Mouse (Mus musculus) megakaryocyte, adult 5-6 weeks (primary cell): ENCODE results near the gene Vmn1r115. TPM values are rescaled to one million over a fixed set of nuclear protein-coding genes. Genes with fewer than 3 reads are reported as not detected.
"Not testable (repeated sequence)": the region's sequence is repeated elsewhere in the genome, so short reads cannot be mapped to it uniquely, and the experiment has no call there.

Experiments used
- ATAC-seq: 2 replicates; pipeline ENCODE4 v1.8.0; 2016; ENCODE audit warnings: mild to moderate bottlenecking, inconsistent platforms; ENCODE audit not compliant: poor library complexity, severe bottlenecking
- total RNA-seq, 2 experiments: library from RNA; stranded (forward) in 1 of 2; stranded (reverse) in 1 of 2; fragments of 153-499, 151-499 nt in 1 of 2; fragments of 221-1000, 200-1000 nt in 1 of 2; gene quantifications; 2 replicates each; pipeline versions ENCODE4 v1.2.3 to v1.2.4; 2015 to 2017

Vmn1r115 gene
- not detected in 2 replicates for total RNA-seq (2015)
- not detected in 2 replicates for total RNA-seq (2017)

DNA sequence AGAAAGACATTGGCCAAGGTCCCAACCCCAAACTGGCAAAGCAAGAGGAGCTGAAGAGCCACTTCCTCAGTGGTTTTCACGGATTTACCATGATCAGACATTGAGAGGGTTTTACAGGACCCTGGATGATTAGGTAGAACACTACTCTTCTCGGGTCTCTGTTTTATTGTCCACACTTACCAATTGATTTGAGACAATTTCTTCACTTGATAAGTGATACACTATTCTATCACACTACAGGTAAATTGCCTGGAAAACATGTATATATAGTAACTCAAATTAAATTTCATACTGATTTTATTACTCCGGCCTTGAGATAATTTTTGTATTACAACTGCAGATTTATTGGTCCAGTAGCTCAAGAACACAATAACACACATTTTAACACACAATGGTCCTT is at the start of gene Vmn1r115:
Gene Vmn1r115 (minus strand): TSS at position 101 of the 400 bp plus-strand sequence.
- not testable (repeated sequence) for ATAC-seq

DNA sequence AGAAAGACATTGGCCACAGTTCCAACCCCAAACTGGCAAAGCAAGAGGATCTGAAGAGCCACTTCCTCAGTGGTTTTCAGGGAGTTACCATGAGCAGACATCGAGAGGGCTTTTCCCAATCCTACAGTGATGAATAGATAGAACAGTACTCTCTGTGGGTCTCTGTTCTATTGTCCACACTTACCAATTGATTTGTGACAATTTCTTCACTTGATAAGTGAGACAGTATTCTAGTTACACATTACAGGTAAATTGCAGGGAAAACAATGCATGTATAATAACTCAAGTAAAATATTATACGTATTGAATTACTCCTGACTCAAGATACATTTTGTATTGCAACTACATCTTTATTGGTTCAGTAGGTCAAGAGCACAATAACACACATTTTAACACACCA is 39.2 kb upstream of the Vmn1r115 start, which contains the start of gene Vmn1r117:
Gene Vmn1r117 (minus strand): TSS at position 101 of the 400 bp plus-strand sequence.
- ATAC-seq = not testable (repeated sequence)

DNA sequence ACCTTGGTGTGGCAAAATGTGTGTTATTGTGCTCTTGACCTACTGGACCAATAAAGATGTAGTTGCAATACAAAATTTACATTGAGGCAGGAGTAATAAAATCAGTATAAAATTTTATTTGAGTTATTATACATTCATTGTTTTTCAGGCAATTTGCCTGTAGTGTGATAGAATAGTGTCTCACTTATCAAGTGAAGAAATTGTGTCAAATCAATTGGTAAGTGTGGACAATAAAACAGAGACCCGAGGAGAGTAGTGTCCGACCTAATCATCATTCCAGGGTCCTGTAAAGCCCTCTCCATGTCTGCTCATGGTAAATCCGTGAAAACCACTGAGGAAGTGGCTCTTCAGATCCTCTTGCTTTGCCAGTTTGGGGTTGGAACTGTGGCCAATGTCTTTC is 27.2 kb upstream of the Vmn1r115 start, which contains the start of gene Vmn1r116:
Gene Vmn1r116 (plus strand): TSS at position 301 of the 400 bp plus-strand sequence.
- ATAC-seq = not testable (repeated sequence)

DNA sequence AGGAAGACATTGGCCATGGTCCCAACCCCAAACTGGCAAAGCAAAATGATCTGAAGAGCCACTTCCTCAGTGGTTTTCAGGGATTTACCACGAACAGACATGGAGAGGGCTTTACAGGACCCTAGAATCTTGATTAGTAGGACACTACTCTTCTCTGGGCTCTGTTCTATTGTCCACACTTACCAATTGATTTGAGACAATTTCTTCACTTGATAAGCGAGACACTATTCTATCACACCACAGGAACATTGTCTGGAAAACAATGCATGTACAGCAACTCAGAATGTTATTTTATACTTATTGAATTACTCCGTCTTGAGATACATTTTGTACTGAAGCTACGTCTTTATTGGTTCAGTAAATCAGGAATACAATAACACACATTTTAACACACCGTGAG is 32.7 kb downstream of the Vmn1r115 start, which contains the start of gene Vmn1r114:
Gene Vmn1r114 (minus strand): TSS at position 101 of the 400 bp plus-strand sequence.
- not testable (repeated sequence) for ATAC-seq

Other genes starting within 250 kb of the Vmn1r115 start
- not detected in 2 replicates for gene Gm4513, start 246.0 kb downstream of the Vmn1r115 start, total RNA-seq (2015)
- not detected in 2 replicates for gene Gm4513, start 246.0 kb downstream of the Vmn1r115 start, total RNA-seq (2017)
- not detected in 2 replicates for gene Vmn1r107, start 176.1 kb downstream of the Vmn1r115 start, total RNA-seq (2015)
- not detected in 2 replicates for gene Vmn1r107, start 176.1 kb downstream of the Vmn1r115 start, total RNA-seq (2017)
- not detected in 2 replicates for gene Vmn1r111, start 141.8 kb downstream of the Vmn1r115 start, total RNA-seq (2015)
- not detected in 2 replicates for gene Vmn1r111, start 141.8 kb downstream of the Vmn1r115 start, total RNA-seq (2017)
- gene Gm10668, start 114.4 kb downstream of the Vmn1r115 start, total RNA-seq (2015) = not detected in 2 replicates
- not detected in 2 replicates for gene Gm10668, start 114.4 kb downstream of the Vmn1r115 start, total RNA-seq (2017)
- gene Vmn1r112, start 73.8 kb downstream of the Vmn1r115 start, total RNA-seq (2015) = not detected in 2 replicates
- not detected in 2 replicates for gene Vmn1r112, start 73.8 kb downstream of the Vmn1r115 start, total RNA-seq (2017)
- not detected in 2 replicates for gene Vmn1r113, start 57.7 kb downstream of the Vmn1r115 start, total RNA-seq (2015)
- gene Vmn1r113, start 57.7 kb downstream of the Vmn1r115 start, total RNA-seq (2017) = not detected in 2 replicates
- gene Vmn1r114, start 32.8 kb downstream of the Vmn1r115 start, total RNA-seq (2015) = not detected in 2 replicates
- gene Vmn1r114, start 32.8 kb downstream of the Vmn1r115 start, total RNA-seq (2017) = not detected in 2 replicates
- not detected in 2 replicates for gene Vmn1r116, start 27.3 kb upstream of the Vmn1r115 start, total RNA-seq (2015)
- gene Vmn1r116, start 27.3 kb upstream of the Vmn1r115 start, total RNA-seq (2017) = not detected in 2 replicates
- not detected in 2 replicates for gene Vmn1r117, start 39.1 kb upstream of the Vmn1r115 start, total RNA-seq (2015)
- not detected in 2 replicates for gene Vmn1r117, start 39.1 kb upstream of the Vmn1r115 start, total RNA-seq (2017)
- not detected in 2 replicates for gene Vmn1r118, start 67.4 kb upstream of the Vmn1r115 start, total RNA-seq (2015)
- gene Vmn1r118, start 67.4 kb upstream of the Vmn1r115 start, total RNA-seq (2017) = not detected in 2 replicates
- not detected in 2 replicates for gene Vmn1r119, start 167.5 kb upstream of the Vmn1r115 start, total RNA-seq (2015)
- gene Vmn1r119, start 167.5 kb upstream of the Vmn1r115 start, total RNA-seq (2017) = not detected in 2 replicates
- gene Vmn1r120, start 208.8 kb upstream of the Vmn1r115 start, total RNA-seq (2015) = not detected in 2 replicates
- not detected in 2 replicates for gene Vmn1r120, start 208.8 kb upstream of the Vmn1r115 start, total RNA-seq (2017)